Mouse (Mus musculus): ENCODE measurements around the gene Apol7a.

Apol7a gene

DNA sequence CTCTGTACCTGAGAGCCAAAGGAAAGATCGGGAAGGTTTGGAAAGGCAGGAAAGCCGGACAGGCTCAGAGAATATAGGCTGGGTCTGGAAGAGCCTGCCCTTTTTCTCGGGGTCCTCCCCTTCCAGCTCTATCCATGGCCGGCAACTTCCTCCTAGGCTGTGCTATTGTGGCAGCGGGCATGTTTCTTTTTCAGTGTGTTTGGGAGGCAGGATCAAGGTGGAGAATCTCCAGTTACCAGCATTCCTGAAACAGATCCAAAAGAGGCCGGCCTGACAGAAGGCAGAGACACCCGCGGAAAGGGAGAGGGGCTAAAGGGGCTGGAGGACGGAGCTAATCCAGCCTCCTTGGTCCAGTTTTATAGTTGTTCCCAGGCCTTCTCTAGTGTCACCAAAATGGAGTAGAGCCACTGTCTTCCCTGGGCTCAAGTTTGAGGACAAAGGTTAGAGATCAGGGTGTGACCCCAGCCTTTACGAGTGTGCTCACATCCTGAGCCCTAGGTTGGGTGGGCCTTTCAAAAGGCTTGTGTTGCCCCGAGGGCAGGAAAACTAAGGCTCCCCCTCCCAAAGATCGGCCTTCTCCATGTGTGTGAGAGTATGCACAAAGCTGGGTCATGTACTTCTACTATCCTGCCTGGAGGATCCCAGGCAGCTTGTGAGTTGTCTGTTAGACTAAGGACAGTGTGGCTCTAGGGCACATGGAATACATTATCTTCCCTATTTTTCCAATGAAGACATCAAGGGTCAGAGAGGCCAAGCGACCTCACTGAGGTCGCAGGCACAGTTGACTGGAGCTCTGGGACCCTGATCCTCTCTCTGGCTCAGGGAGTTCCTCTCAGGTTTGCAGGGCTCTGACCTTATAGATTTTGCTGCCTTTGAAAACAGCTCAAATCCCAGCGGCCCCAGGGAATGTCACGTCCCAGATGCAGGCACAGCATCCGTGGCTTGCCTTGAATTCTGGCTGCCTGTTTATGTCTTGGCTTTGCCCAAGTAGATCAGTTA, 54.5 kb downstream of the Apol7a start:
- no peak for DNase-seq

DNA sequence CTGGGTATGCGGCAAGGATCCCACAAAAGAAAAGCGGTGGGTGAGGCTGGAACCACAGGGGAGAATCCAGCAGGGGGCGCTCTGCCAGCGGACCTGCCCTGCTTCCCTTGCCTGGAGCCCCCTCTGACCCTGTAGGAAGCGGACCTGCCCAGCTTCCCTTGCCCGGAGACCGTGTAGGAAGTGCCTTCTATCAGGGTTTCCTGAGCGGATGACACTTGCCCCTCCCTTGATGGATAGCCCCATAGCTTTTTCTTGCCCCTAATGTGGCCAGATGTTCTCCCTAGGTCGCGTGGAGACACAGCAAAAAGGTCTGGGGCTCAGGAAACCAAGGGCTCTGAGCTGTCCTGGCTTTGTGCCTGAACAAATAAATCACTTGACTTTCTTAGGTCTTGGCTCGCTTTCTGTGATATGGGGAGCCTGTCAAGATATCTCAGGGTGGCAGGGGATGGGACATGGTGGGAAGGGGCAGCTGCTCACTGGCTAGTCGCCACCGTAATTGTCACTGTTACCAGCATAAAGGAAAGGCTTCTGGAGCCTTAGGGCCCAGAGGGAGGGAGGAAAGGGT, 55.3 kb downstream of the Apol7a start:
- peak; percentile 60 for DNase-seq

- DNase-seq, result no peak
Observed at GRCm38 (mm10) chr15:77342962-77343526, 55.9 kb downstream of the Apol7a start.

GRCm38 (mm10) chr15:77342005-77342404, 56.9 kb downstream of the Apol7a start:
- no peak for DNase-seq

GRCm38 (mm10) chr15:77340581-77340980, 58.3 kb downstream of the Apol7a start:
- no peak for DNase-seq

- DNase-seq, result no peak
Observed at GRCm38 (mm10) chr15:77338924-77339429, 59.9 kb downstream of the Apol7a start.

GRCm38 (mm10) chr15:77338451-77338850, 60.5 kb downstream of the Apol7a start:
- no peak for DNase-seq
